Mouse (Mus musculus) stomach, embryonic 15.5 days (tissue): Measurements from ENCODE around the gene 1700109H08Rik. TPM values are rescaled to one million over a fixed set of nuclear protein-coding genes. Genes with fewer than 3 reads are reported as not detected.
"Not testable (repeated sequence)": the region's sequence is repeated elsewhere in the genome, so short reads cannot be mapped to it uniquely, and the experiment has no call there.

ENCODE experiments used
- ATAC-seq: fragments of 200-750 bp; cut with Nextera tagmentation; 2 replicates; pipeline ENCODE4 v1.8.0; 2017; ENCODE audit warnings: low read depth, moderate number of reproducible peaks, moderate TSS enrichment; ENCODE audit not compliant: insufficient read depth, low FRiP score
- H3K27ac ChIP-seq: fragments of 300-500 bp; sonication (generic); 2 replicates; pipeline ENCODE4 v1.5.1; 2015; ENCODE audit warnings: mild to moderate bottlenecking, inconsistent platforms
- H3K27me3 ChIP-seq: fragments of 300-500 bp; sonication (generic); replicated peaks from 2 replicates; pipeline ENCODE4 v1.6.1; 2015; ENCODE audit warnings: inconsistent platforms
- H3K36me3 ChIP-seq: fragments of 300-500 bp; sonication (generic); 2 replicates; pipeline ENCODE4 v1.6.1; 2015; ENCODE audit warnings: inconsistent platforms
- H3K4me1 ChIP-seq: fragments of 300-500 bp; sonication (generic); 2 replicates; pipeline ENCODE4 v1.6.1; 2015; ENCODE audit warnings: inconsistent platforms
- H3K4me2 ChIP-seq: fragments of 300-500 bp; sonication (generic); 2 replicates; pipeline ENCODE4 v1.6.1; 2015; ENCODE audit warnings: mild to moderate bottlenecking, inconsistent platforms
- H3K4me3 ChIP-seq: fragments of 300-500 bp; sonication (generic); replicated peaks from 2 replicates; pipeline ENCODE4 v1.5.1; 2015; ENCODE audit warnings: inconsistent platforms
- H3K9ac ChIP-seq: fragments of 300-500 bp; sonication (generic); 2 replicates; pipeline ENCODE4 v1.6.1; 2015; ENCODE audit warnings: inconsistent platforms
- H3K9me3 ChIP-seq: fragments of 300-500 bp; sonication (generic); 2 replicates; pipeline ENCODE4 v1.6.1; 2016; ENCODE audit warnings: inconsistent platforms
- WGBS: fragments of 180-500 bp; shearing (Covaris S2); methylation state at CpG from one replicate; pipeline ENCODE4 v1.1.7; 2015; 5-methylcytosine and 5-hydroxymethylcytosine counted together
- polyA plus RNA-seq: library from polyadenylated mRNA; unstranded; fragments of >200 nt; fragmentation: Nextera tagmentation; extraction: Ambion mirVana; gene quantifications from 2 replicates; pipeline ENCODE4 v1.2.1, GENCODE M21; 2015

Gene 1700109H08Rik
- 2.4 and 2.7 TPM in 2 replicates for polyA plus RNA-seq

GRCm38 (mm10) chr5:3571266-3571665, at the start of gene 1700109H08Rik:
Gene 1700109H08Rik (plus strand): TSS chr5:3571566.
- Histone ChIP-seq H3K27me3 (no peaks in the 10 kb centered on the region), H3K27ac (no peak within 1 kb of the TSS), H3K9me3 (no peaks in the 10 kb centered on the region), H3K36me3 (peaks cover 57% of the 10 kb centered on the region), H3K9ac (no peak within 1 kb of the TSS), H3K4me3 (no peak within 1 kb of the TSS), H3K4me2 (no peak within 1 kb of the TSS), H3K4me1 (no peaks in the 10 kb centered on the region)
- ATAC-seq = no peak
- 91% methylated on average over 4 of the region's 4 CpGs for WGBS

GRCm38 (mm10) chr5:3521741-3522140, 49.6 kb upstream of the 1700109H08Rik start:
- Histone ChIP-seq H3K27ac (no peak overlapping the region), H3K9me3 (no peaks in the 10 kb centered on the region), H3K9ac (no peak overlapping the region), H3K4me2 (no peak overlapping the region), H3K4me3 (no peak overlapping the region), H3K36me3 (peaks cover 3% of the 10 kb centered on the region; the same call in 1 of the 2 replicates), H3K27me3 (no peaks in the 10 kb centered on the region), H3K4me1 (no peaks in the 10 kb centered on the region)
- WGBS = 88% methylated on average over 12 of the region's 12 CpGs
- ATAC-seq = no peak

GRCm38 (mm10) chr5:3522826-3523225, 48.5 kb upstream of the 1700109H08Rik start:
- no peak overlapping the region for H3K4me3 ChIP-seq
- no peaks in the 10 kb centered on the region for H3K4me1 ChIP-seq
- 90% methylated on average over 10 of the region's 10 CpGs for WGBS
- ATAC-seq = no peak
- H3K9me3 ChIP-seq = no peaks in the 10 kb centered on the region
- H3K36me3 ChIP-seq = peaks cover 3% of the 10 kb centered on the region; the same call in 1 of the 2 replicates
- no peak overlapping the region for H3K9ac ChIP-seq
- H3K27ac ChIP-seq = no peak overlapping the region
- no peak overlapping the region for H3K4me2 ChIP-seq
- H3K27me3 ChIP-seq = no peaks in the 10 kb centered on the region

- H3K4me2 ChIP-seq = 0 out of 2 replicates have a peak overlapping the region, but pooled peaks have one; percentile 16
- 35% methylated on average over 5 of the region's 5 CpGs for WGBS
- H3K9ac ChIP-seq = no peak overlapping the region
- no peaks in the 10 kb centered on the region for H3K27me3 ChIP-seq
- no peak overlapping the region for H3K27ac ChIP-seq
- H3K4me3 ChIP-seq = no peak overlapping the region
- H3K36me3 ChIP-seq = no peaks in the 10 kb centered on the region
- no peaks in the 10 kb centered on the region for H3K9me3 ChIP-seq
- H3K4me1 ChIP-seq = no peaks in the 10 kb centered on the region
- peak; percentile 66; the same call in 1 of the 2 replicates for ATAC-seq
Observed at GRCm38 (mm10) chr5:3527041-3527691, 44.2 kb upstream of the 1700109H08Rik start.

GRCm38 (mm10) chr5:3529585-3530189, 41.7 kb upstream of the 1700109H08Rik start:
- no peak for ATAC-seq
- 76% methylated on average over 10 of the region's 10 CpGs for WGBS
- no peaks in the 10 kb centered on the region for H3K4me1 ChIP-seq

GRCm38 (mm10) chr5:3532048-3532447, 39.3 kb upstream of the 1700109H08Rik start:
- H3K4me2 ChIP-seq, H3K9me3 ChIP-seq, H3K4me3 ChIP-seq, ATAC-seq, H3K36me3 ChIP-seq, H3K4me1 ChIP-seq, H3K9ac ChIP-seq, H3K27me3 ChIP-seq, H3K27ac ChIP-seq: not testable (repeated sequence)

More at GRCm38 (mm10) chr5:3529585-3530189, 41.7 kb upstream of the 1700109H08Rik start:
- H3K4me2 ChIP-seq = no peak overlapping the region
- H3K4me3 ChIP-seq = no peak overlapping the region
- no peak overlapping the region for H3K9ac ChIP-seq
- H3K36me3 ChIP-seq = no peaks in the 10 kb centered on the region
- no peaks in the 10 kb centered on the region for H3K9me3 ChIP-seq
- no peak overlapping the region for H3K27ac ChIP-seq
- H3K27me3 ChIP-seq = no peaks in the 10 kb centered on the region

GRCm38 (mm10) chr5:3536592-3537212, 34.7 kb upstream of the 1700109H08Rik start:
- H3K27me3 ChIP-seq = no peaks in the 10 kb centered on the region
- H3K9ac ChIP-seq = no peak overlapping the region
- no peak overlapping the region for H3K27ac ChIP-seq
- no peaks in the 10 kb centered on the region for H3K36me3 ChIP-seq
- H3K4me3 ChIP-seq = no peak overlapping the region
- no peak overlapping the region for H3K4me2 ChIP-seq
- no peak for ATAC-seq
- H3K4me1 ChIP-seq = no peaks in the 10 kb centered on the region
- 80% methylated on average over 3 of the region's 3 CpGs for WGBS
- H3K9me3 ChIP-seq = no peaks in the 10 kb centered on the region

- 53% methylated on average over 11 of the region's 11 CpGs for WGBS
- Histone ChIP-seq H3K4me3 (no peak overlapping the region), H3K27me3 (no peaks in the 10 kb centered on the region), H3K9ac (no peak overlapping the region), H3K27ac (no peak overlapping the region), H3K4me2 (no peak overlapping the region), H3K4me1 (no peaks in the 10 kb centered on the region), H3K36me3 (no peaks in the 10 kb centered on the region), H3K9me3 (no peaks in the 10 kb centered on the region)
- ATAC-seq = no peak
Observed at GRCm38 (mm10) chr5:3538505-3539472, 32.6 kb upstream of the 1700109H08Rik start.

GRCm38 (mm10) chr5:3541871-3542270, 29.5 kb upstream of the 1700109H08Rik start:
- H3K4me3 ChIP-seq = no peak overlapping the region
- no peak overlapping the region for H3K27ac ChIP-seq
- no peak overlapping the region for H3K4me2 ChIP-seq
- WGBS = 69% methylated on average over 6 of the region's 6 CpGs
- H3K36me3 ChIP-seq = no peaks in the 10 kb centered on the region
- no peak for ATAC-seq
- H3K9ac ChIP-seq = no peak overlapping the region
- no peaks in the 10 kb centered on the region for H3K9me3 ChIP-seq
- H3K27me3 ChIP-seq = no peaks in the 10 kb centered on the region
- peaks cover 12% of the 10 kb centered on the region; the same call in 1 of the 2 replicates for H3K4me1 ChIP-seq

GRCm38 (mm10) chr5:3543629-3544479, 27.5 kb upstream of the 1700109H08Rik start, which contains the start of gene Fam133b:
Gene Fam133b (plus strand): TSS chr5:3543833.
- H3K4me1 ChIP-seq = peaks cover 12% of the 10 kb centered on the region; the same call in 1 of the 2 replicates
- H3K27me3 ChIP-seq = no peaks in the 10 kb centered on the region
- peak within 1 kb of the TSS; percentile 95 for H3K9ac ChIP-seq
- peak within 1 kb of the TSS; percentile 91 for H3K4me3 ChIP-seq
- H3K9me3 ChIP-seq = no peaks in the 10 kb centered on the region
- H3K36me3 ChIP-seq = no peaks in the 10 kb centered on the region
- peak within 1 kb of the TSS; percentile 90 for H3K27ac ChIP-seq
- peak; percentile 95 for ATAC-seq
- H3K4me2 ChIP-seq = peak within 1 kb of the TSS; percentile 63
- WGBS = under 1% methylated on average over 80 of the region's 80 CpGs

GRCm38 (mm10) chr5:3544480-3544769, 26.9 kb upstream of the 1700109H08Rik start:
- Histone ChIP-seq H3K36me3 (no peaks in the 10 kb centered on the region), H3K27me3 (no peaks in the 10 kb centered on the region), H3K4me1 (peaks cover 12% of the 10 kb centered on the region; the same call in 1 of the 2 replicates), H3K9me3 (no peaks in the 10 kb centered on the region), H3K27ac (no peak overlapping the region), H3K9ac (peak overlapping the region; percentile 95), H3K4me2 (peak overlapping the region; percentile 63), H3K4me3 (peak overlapping the region; percentile 91)
- ATAC-seq = no peak
- WGBS = 8% methylated on average over 7 of the region's 7 CpGs
